Comparison of ENCODE assay signal across 8 mouse cellular contexts in genomic region chr4:155491529-155492130, GRCm38 (mm10). TPM values are rescaled to one million over a fixed set of nuclear protein-coding genes. Genes with fewer than 3 reads are reported as not detected.
DNase-seq lines count a peak whose midpoint lies in the region; ATAC-seq and TF ChIP-seq lines count a peak whose summit lies in the region.

No protein-coding gene starts in this region.

- peaks cover 27% of the 10 kb centered on the region for H3K4me1 ChIP-seq in kidney, adult 2 months (ENCODE audit: control insufficient read depth, insufficient read depth, low read length)
- H3K4me1 ChIP-seq in G1E (ENCODE audit: insufficient read depth, low read depth, low read length): peaks cover 60% of the 10 kb centered on the region
- peaks cover 53% of the 10 kb centered on the region for H3K4me1 ChIP-seq in forebrain, embryonic 15.5 days
- H3K4me1 ChIP-seq in liver, embryonic 13.5 days (replicated peaks): peaks cover 84% of the 10 kb centered on the region

- no peak for TF ChIP-seq POLR2A in kidney, adult 2 months (IDR thresholded peaks at IDR 0.05; ENCODE audit: low read depth, low read length)

- under 1% methylated on average over 50 of the region's 54 CpGs for WGBS in kidney, adult 2 months
- under 1% methylated on average over 53 of the region's 54 CpGs for WGBS in forebrain, embryonic 15.5 days
- WGBS in liver, embryonic 13.5 days (ENCODE audit: insufficient replicate concordance): 0% methylated on average over 39 of the region's 54 CpGs

- peak overlapping the region; percentile 69 for H3K4me2 ChIP-seq in forebrain, embryonic 15.5 days (replicated peaks)
- H3K4me2 ChIP-seq in liver, embryonic 13.5 days: peak overlapping the region; percentile 99

- TF ChIP-seq CTCF in kidney, adult 2 months (conservative IDR thresholded peaks at IDR 0.05; ENCODE audit: insufficient read depth, insufficient read length, low read depth, low read length): no peak
- TF ChIP-seq CTCF in G1E (IDR thresholded peaks at IDR 0.05; ENCODE audit: low read depth, low read length): no peak

- peak overlapping the region; percentile 99 for H3K9ac ChIP-seq in forebrain, embryonic 15.5 days (replicated peaks)
- peak overlapping the region; percentile 95 for H3K9ac ChIP-seq in liver, embryonic 13.5 days

- H3K9me3 ChIP-seq in G1E (replicated peaks): no peaks in the 10 kb centered on the region
- no peaks in the 10 kb centered on the region for H3K9me3 ChIP-seq in forebrain, embryonic 15.5 days
- no peaks in the 10 kb centered on the region for H3K9me3 ChIP-seq in liver, embryonic 13.5 days (replicated peaks)

- H3K4me3 ChIP-seq in kidney, adult 2 months (ENCODE audit: insufficient read depth, low read depth, low read length): peak overlapping the region; percentile 73
- peak overlapping the region; percentile 93 for H3K4me3 ChIP-seq in G1E (ENCODE audit: low read depth, low read length)
- H3K4me3 ChIP-seq in forebrain, embryonic 15.5 days: peak overlapping the region; percentile 98
- peak overlapping the region; percentile 92 for H3K4me3 ChIP-seq in liver, embryonic 13.5 days (replicated peaks)

- no peaks in the 10 kb centered on the region for H3K36me3 ChIP-seq in kidney, adult 2 months (ENCODE audit: control insufficient read depth, insufficient read depth, low read length)
- peaks cover 15% of the 10 kb centered on the region for H3K36me3 ChIP-seq in G1E (replicated peaks)
- no peaks in the 10 kb centered on the region for H3K36me3 ChIP-seq in forebrain, embryonic 15.5 days
- no peaks in the 10 kb centered on the region for H3K36me3 ChIP-seq in liver, embryonic 13.5 days

- no peak for ATAC-seq in G1E (ENCODE audit: extremely low read depth, insufficient number of reproducible peaks, low FRiP score, poor library complexity, severe bottlenecking)
- ATAC-seq in forebrain, embryonic 15.5 days (replicated peaks): peak; percentile 67
- ATAC-seq in liver, embryonic 13.5 days (ENCODE audit: low read depth): peak; percentile 18
- ATAC-seq in megakaryocyte-erythroid progenitor cell, adult 5-6 weeks (replicated peaks; ENCODE audit: low FRiP score, low TSS enrichment, poor library complexity, severe bottlenecking): no peak

- peak overlapping the region; percentile 34 for H3K27ac ChIP-seq in kidney, adult 2 months (ENCODE audit: insufficient read depth, low read depth, low read length)
- peak overlapping the region; percentile 95 for H3K27ac ChIP-seq in forebrain, embryonic 15.5 days (replicated peaks)
- peak overlapping the region; percentile 80 for H3K27ac ChIP-seq in liver, embryonic 13.5 days

- no peaks in the 10 kb centered on the region for H3K27me3 ChIP-seq in kidney, adult 2 months (replicated peaks; ENCODE audit: control insufficient read depth, insufficient read depth, low read length)
- H3K27me3 ChIP-seq in G1E (ENCODE audit: insufficient read depth, low read length): no peaks in the 10 kb centered on the region
- no peaks in the 10 kb centered on the region for H3K27me3 ChIP-seq in forebrain, embryonic 15.5 days
- H3K27me3 ChIP-seq in liver, embryonic 13.5 days: no peaks in the 10 kb centered on the region

- DNase-seq in kidney, adult 2 months: no peak
- no peak for DNase-seq in kidney, adult 18-20 months
- DNase-seq in G1E (ENCODE audit: low spot score): peak; percentile 42
- no peak for DNase-seq in liver, embryonic 13.5 days
- peak; percentile 53 for DNase-seq in retina, postnatal 1 day
- DNase-seq in MN1 (ENCODE audit: low spot score): no peak

RNA-seq across cellular contexts. Expression of gene Gnb1, which starts 0.5 kb away (rescaled TPM):
- polyA plus RNA-seq in kidney, adult 2 months (2012; rRNA removed): 399 and 462 TPM in 2 replicates
- total RNA-seq in G1E (2014; fragmentation: Nextera tagmentation) (604 and 614 TPM in 2 replicates), G1E (2017) (94.3 and 136 TPM in 2 replicates)
- 43.2 and 50.9 TPM in 2 replicates for polyA plus RNA-seq in G1E (2012)
- 1,112 and 1,114 TPM in 2 replicates for polyA plus RNA-seq in forebrain, embryonic 15.5 days (2015; fragmentation: Nextera tagmentation; extraction: Ambion mirVana)
- polyA plus RNA-seq in liver, embryonic 13.5 days (2015; fragmentation: Nextera tagmentation; extraction: Ambion mirVana): 130 and 137 TPM in 2 replicates
- 219 and 229 TPM in 2 replicates for total RNA-seq in megakaryocyte-erythroid progenitor cell, adult 5-6 weeks (2014; fragmentation: Nextera tagmentation)
- 109 and 158 TPM in 2 replicates for total RNA-seq in megakaryocyte-erythroid progenitor cell, adult 5-6 weeks (2017)

RNA-seq across cellular contexts. Expression of gene Tmem52, which starts 22.7 kb away (rescaled TPM):
- polyA plus RNA-seq in kidney, adult 2 months (2012; rRNA removed): 14.7 and 15.7 TPM in 2 replicates
- total RNA-seq in G1E (2014; fragmentation: Nextera tagmentation): not detected in 2 replicates
- total RNA-seq in G1E (2017): 0.16 TPM in 1 of 2 replicates, not detected in the other
- polyA plus RNA-seq in G1E (2012): not detected in 2 replicates
- 0.19 TPM in 1 of 2 replicates, not detected in the other for polyA plus RNA-seq in forebrain, embryonic 15.5 days (2015; fragmentation: Nextera tagmentation; extraction: Ambion mirVana)
- polyA plus RNA-seq in liver, embryonic 13.5 days (2015; fragmentation: Nextera tagmentation; extraction: Ambion mirVana): not detected in 2 replicates
- total RNA-seq in megakaryocyte-erythroid progenitor cell, adult 5-6 weeks (2014; fragmentation: Nextera tagmentation): not detected in 2 replicates
- total RNA-seq in megakaryocyte-erythroid progenitor cell, adult 5-6 weeks (2017): not detected in 2 replicates

Comparison
In these comparisons a context has a peak if more than half of its experiments do, and no peak if none do; other contexts are left out.
1. DNase-seq: peak in G1E (single experiment) and retina, postnatal 1 day (single experiment); none in kidney, adult 2 months (single experiment), kidney, adult 18-20 months (single experiment), liver, embryonic 13.5 days (single experiment) and MN1 (single experiment).
2. H3K27ac ChIP-seq: peak in every context shown above with its lines; median percentile 95 in forebrain, embryonic 15.5 days; 80 in liver, embryonic 13.5 days; 34 in kidney, adult 2 months.
3. ATAC-seq: peak in forebrain, embryonic 15.5 days (single experiment) and liver, embryonic 13.5 days (single experiment); none in G1E (single experiment) and megakaryocyte-erythroid progenitor cell, adult 5-6 weeks (single experiment).
4. RNA of gene Tmem52, which starts 22.7 kb away (polyA plus RNA-seq): 14.7 to 15.7 TPM in kidney, adult 2 months; 0.19 TPM in forebrain, embryonic 15.5 days, not detected in G1E and not detected in liver, embryonic 13.5 days; every median in the first group is over 10 times any median in the second.
5. Peak in every context shown above with its lines, with median percentiles within 50 percentile points of each other: H3K4me3 ChIP-seq.